Mouse (Mus musculus): ENCODE measurements at regions not wholly inside any gene's neighbourhood (a gene's known extent, or its start where the extent isn't known, plus 50 kb on each side); places are given as distances from the start of the nearest gene placed in this dataset.

GRCm38 (mm10) chr8:92540636-92541035 lies 133.5 kb upstream of the Irx6 start:
- no peak overlapping the region for H3K27ac ChIP-seq
- DNase-seq (ENCODE audit: extremely low spot score in 1 of 2, low spot score in 2 of 2): no peak
- intact Hi-C loops (cut with DNase I): no loop called here
- no peak for TF ChIP-seq CTCF (IDR thresholded peaks at IDR 0.05)
- H3K4me3 ChIP-seq: no peak overlapping the region

GRCm38 (mm10) chr8:92545347-92546059 lies 128.6 kb upstream of the Irx6 start:
- no peak for DNase-seq (ENCODE audit: extremely low spot score in 1 of 2, low spot score in 2 of 2)
- TF ChIP-seq CTCF (IDR thresholded peaks at IDR 0.05): no peak
- no peak overlapping the region for H3K27ac ChIP-seq

GRCm38 (mm10) chr8:92555140-92555539 lies 118.9 kb upstream of the Irx6 start:
- TF ChIP-seq CTCF (IDR thresholded peaks at IDR 0.05): no peak
- H3K4me3 ChIP-seq: no peak overlapping the region
- H3K27ac ChIP-seq: no peak overlapping the region
- intact Hi-C loops (cut with DNase I): no loop called here
- no peak for DNase-seq (ENCODE audit: extremely low spot score in 1 of 2, low spot score in 2 of 2)

More at GRCm38 (mm10) chr8:92545347-92546059, 128.6 kb upstream of the Irx6 start:
- intact Hi-C loops (cut with DNase I): no loop called here
- H3K4me3 ChIP-seq: no peak overlapping the region

GRCm38 (mm10) chr8:92555631-92556030 lies 118.5 kb upstream of the Irx6 start:
- TF ChIP-seq CTCF (IDR thresholded peaks at IDR 0.05): no peak
- H3K4me3 ChIP-seq: no peak overlapping the region
- DNase-seq (ENCODE audit: extremely low spot score in 1 of 2, low spot score in 2 of 2): no peak
- H3K27ac ChIP-seq: no peak overlapping the region
- intact Hi-C loops (cut with DNase I): no loop called here

- intact Hi-C loops (cut with DNase I): no loop called here
- no peak for TF ChIP-seq CTCF (IDR thresholded peaks at IDR 0.05)
- no peak overlapping the region for H3K4me3 ChIP-seq
- H3K27ac ChIP-seq: no peak overlapping the region
- DNase-seq (ENCODE audit: extremely low spot score in 1 of 2, low spot score in 2 of 2): no peak
Measured at GRCm38 (mm10) chr8:92562471-92562870, 111.6 kb upstream of the Irx6 start.

- H3K27ac ChIP-seq: no peak overlapping the region
- no peak overlapping the region for H3K4me3 ChIP-seq
- DNase-seq (ENCODE audit: extremely low spot score in 1 of 2, low spot score in 2 of 2): no peak
- intact Hi-C loops (cut with DNase I): no loop called here
- TF ChIP-seq CTCF (IDR thresholded peaks at IDR 0.05): no peak
Measured at GRCm38 (mm10) chr8:92562962-92563361, 111.1 kb upstream of the Irx6 start.

- TF ChIP-seq CTCF (IDR thresholded peaks at IDR 0.05): no peak
- intact Hi-C loops (cut with DNase I): no loop called here
- H3K4me3 ChIP-seq: no peak overlapping the region
- no peak for DNase-seq (ENCODE audit: extremely low spot score in 1 of 2, low spot score in 2 of 2)
- H3K27ac ChIP-seq: no peak overlapping the region
Measured at GRCm38 (mm10) chr8:92569650-92570049, 104.4 kb upstream of the Irx6 start.

- DNase-seq (ENCODE audit: extremely low spot score in 1 of 2, low spot score in 2 of 2): no peak
- H3K4me3 ChIP-seq: no peak overlapping the region
- TF ChIP-seq CTCF (IDR thresholded peaks at IDR 0.05): no peak
- no peak overlapping the region for H3K27ac ChIP-seq
- intact Hi-C loops (cut with DNase I): no loop called here
Measured at GRCm38 (mm10) chr8:92579446-92579845, 94.6 kb upstream of the Irx6 start.

GRCm38 (mm10) chr8:92581051-92581450 lies 93.0 kb upstream of the Irx6 start:
- intact Hi-C loops (cut with DNase I): no loop called here
- no peak overlapping the region for H3K4me3 ChIP-seq
- H3K27ac ChIP-seq: no peak overlapping the region
- no peak for TF ChIP-seq CTCF (IDR thresholded peaks at IDR 0.05)
- DNase-seq (ENCODE audit: extremely low spot score in 1 of 2, low spot score in 2 of 2): no peak

- H3K27ac ChIP-seq: no peak overlapping the region
- no peak for DNase-seq (ENCODE audit: extremely low spot score in 1 of 2, low spot score in 2 of 2)
- TF ChIP-seq CTCF (IDR thresholded peaks at IDR 0.05): no peak
- H3K4me3 ChIP-seq: no peak overlapping the region
- intact Hi-C loops (cut with DNase I): no loop called here
Measured at GRCm38 (mm10) chr8:92600766-92601165, 73.3 kb upstream of the Irx6 start.

GRCm38 (mm10) chr8:92602973-92603372 lies 71.1 kb upstream of the Irx6 start:
- no peak for DNase-seq (ENCODE audit: extremely low spot score in 1 of 2, low spot score in 2 of 2)
- no peak for TF ChIP-seq CTCF (IDR thresholded peaks at IDR 0.05)
- H3K27ac ChIP-seq: no peak overlapping the region
- intact Hi-C loops (cut with DNase I): no loop called here
- no peak overlapping the region for H3K4me3 ChIP-seq

- Histone ChIP-seq H3K4me3 (no peak overlapping the region), H3K27ac (no peak overlapping the region)
- intact Hi-C loops (cut with DNase I): no loop called here
- TF ChIP-seq CTCF (IDR thresholded peaks at IDR 0.05): no peak
- DNase-seq (ENCODE audit: extremely low spot score in 1 of 2, low spot score in 2 of 2): no peak
Measured at GRCm38 (mm10) chr8:92605631-92606030, 68.5 kb upstream of the Irx6 start.

- Histone ChIP-seq H3K4me3 (no peak overlapping the region), H3K27ac (no peak overlapping the region)
- TF ChIP-seq CTCF (IDR thresholded peaks at IDR 0.05): no peak
- intact Hi-C loops (cut with DNase I): no loop called here
- DNase-seq (ENCODE audit: extremely low spot score in 1 of 2, low spot score in 2 of 2): no peak
Measured at GRCm38 (mm10) chr8:92607604-92608003, 66.5 kb upstream of the Irx6 start.
